Mouse (Mus musculus) hindbrain, postnatal 0 days (tissue): ENCODE measurements around the gene Speer4d. TPM values are rescaled to one million over a fixed set of nuclear protein-coding genes. Genes with fewer than 3 reads are reported as not detected.
"Not testable (repeated sequence)": the region's sequence is repeated elsewhere in the genome, so short reads cannot be mapped to it uniquely, and the experiment has no call there.

Experiments used
- ATAC-seq: fragments of 200-750 bp; cut with Nextera tagmentation; 2 replicates; pipeline ENCODE4 v1.8.0; 2017; ENCODE audit warnings: mild to moderate bottlenecking, moderate TSS enrichment, moderate library complexity
- DNase-seq: peaks from one replicate; pipeline ENCODE4 v3.0.0-alpha.2; 2015; ENCODE audit warnings: low spot score
- H3K27ac ChIP-seq: fragments of 300-500 bp; sonication (generic); 2 replicates; pipeline ENCODE4 v1.5.1; 2014; ENCODE audit warnings: mild to moderate bottlenecking
- H3K27me3 ChIP-seq: fragments of 300-500 bp; sonication (generic); 2 replicates; pipeline ENCODE4 v1.6.1; 2014; ENCODE audit warnings: low read length, mixed read lengths; ENCODE audit not compliant: insufficient read depth
- H3K36me3 ChIP-seq: fragments of 300-500 bp; sonication (generic); 2 replicates; pipeline ENCODE4 v1.6.1; 2014; ENCODE audit warnings: low read length, mixed read lengths; ENCODE audit not compliant: insufficient read depth
- H3K4me1 ChIP-seq: fragments of 300-500 bp; sonication (generic); 2 replicates; pipeline ENCODE4 v1.6.1; 2014; ENCODE audit warnings: antibody characterized with exemption, low read length, mixed read lengths; ENCODE audit not compliant: insufficient read depth
- H3K4me2 ChIP-seq: fragments of 300-500 bp; sonication (generic); 2 replicates; pipeline ENCODE4 v1.6.1; 2014; ENCODE audit warnings: low read depth, mild to moderate bottlenecking, low read length, moderate library complexity, mixed read lengths
- H3K4me3 ChIP-seq: fragments of 300-500 bp; sonication (generic); 2 replicates; pipeline ENCODE4 v1.5.1; 2014; ENCODE audit warnings: low read length
- H3K9ac ChIP-seq: fragments of 300-500 bp; sonication (generic); replicated peaks from 2 replicates; pipeline ENCODE4 v1.6.1; 2014; ENCODE audit warnings: mild to moderate bottlenecking, low read length, moderate library complexity, mixed read lengths
- H3K9me3 ChIP-seq: fragments of 300-500 bp; sonication (generic); 2 replicates; pipeline ENCODE4 v1.6.1; 2016; ENCODE audit warnings: low read length, mixed read lengths
- CTCF ChIP-seq: IDR thresholded peaks from 2 replicates; pipeline ENCODE4 v1.5.1; 2016; ENCODE audit warnings: antibody characterized with exemption, control low read depth, low read depth
- WGBS: fragments of 180-500 bp; shearing (Covaris S2); extraction: QIAGEN DNeasy Blood & Tissue Kit; methylation state at CpG from one replicate; pipeline ENCODE4 v1.1.7; 2014; 5-methylcytosine and 5-hydroxymethylcytosine counted together
- polyA plus RNA-seq: library from polyadenylated mRNA; unstranded; fragments of >200 nt; fragmentation: Nextera tagmentation; extraction: Ambion mirVana; gene quantifications from 2 replicates; pipeline ENCODE4 v1.2.1, GENCODE M21; 2015
- total RNA-seq: library from RNA; depleted of rRNA; stranded (reverse); fragments of >200 nt; gene quantifications from 2 replicates; pipeline ENCODE4 v1.2.3, GENCODE M21; 2014

Gene Speer4d
- total and polyA plus RNA-seq, 2 experiments from 2014 or later: not detected

- TF ChIP-seq CTCF: peak; percentile 46
- H3K4me1 ChIP-seq, H3K9me3 ChIP-seq, ATAC-seq, H3K9ac ChIP-seq, H3K27ac ChIP-seq, H3K36me3 ChIP-seq, H3K4me2 ChIP-seq, H3K4me3 ChIP-seq, H3K27me3 ChIP-seq: not testable (repeated sequence)
- WGBS: 1% methylated on average over 1 of the region's 1 CpGs
- peak; percentile 58 for DNase-seq
Observed at GRCm38 (mm10) chr5:15610695-15611094, 8.2 kb upstream of the Speer4d start.

DNA sequence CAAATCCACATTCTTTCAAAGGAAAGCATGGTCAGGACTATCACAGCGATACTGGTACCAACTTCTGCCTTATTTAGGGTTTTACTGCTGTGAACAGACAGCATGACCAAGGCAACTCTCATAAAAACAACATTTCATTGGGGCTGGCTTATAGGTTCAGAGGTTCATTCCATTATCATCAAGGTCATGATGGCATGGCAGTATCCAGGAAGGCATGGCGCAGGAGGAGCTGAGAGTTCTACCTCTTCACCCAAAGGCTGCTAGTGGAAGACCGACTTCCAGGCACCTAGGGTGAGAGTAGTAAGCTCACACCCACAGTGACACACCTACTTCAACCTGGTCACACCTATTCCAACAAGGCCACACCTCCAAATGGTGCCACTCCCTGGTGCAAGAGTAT lies 2.7 kb upstream of the Speer4d start:
- H3K27me3 ChIP-seq, H3K4me3 ChIP-seq, H3K4me1 ChIP-seq, H3K27ac ChIP-seq, H3K9ac ChIP-seq, H3K4me2 ChIP-seq, H3K36me3 ChIP-seq, H3K9me3 ChIP-seq, ATAC-seq, DNase-seq: not testable (repeated sequence)
- 74% methylated on average over 3 of the region's 3 CpGs for WGBS

- H3K4me2 ChIP-seq, H3K4me3 ChIP-seq, H3K36me3 ChIP-seq, H3K4me1 ChIP-seq, H3K9me3 ChIP-seq, DNase-seq, H3K27me3 ChIP-seq, H3K9ac ChIP-seq, ATAC-seq, H3K27ac ChIP-seq: not testable (repeated sequence)
- WGBS: 40% methylated on average over 1 of the region's 1 CpGs
Observed at GRCm38 (mm10) chr5:15628136-15628535, 9.3 kb downstream of the Speer4d start.

DNA sequence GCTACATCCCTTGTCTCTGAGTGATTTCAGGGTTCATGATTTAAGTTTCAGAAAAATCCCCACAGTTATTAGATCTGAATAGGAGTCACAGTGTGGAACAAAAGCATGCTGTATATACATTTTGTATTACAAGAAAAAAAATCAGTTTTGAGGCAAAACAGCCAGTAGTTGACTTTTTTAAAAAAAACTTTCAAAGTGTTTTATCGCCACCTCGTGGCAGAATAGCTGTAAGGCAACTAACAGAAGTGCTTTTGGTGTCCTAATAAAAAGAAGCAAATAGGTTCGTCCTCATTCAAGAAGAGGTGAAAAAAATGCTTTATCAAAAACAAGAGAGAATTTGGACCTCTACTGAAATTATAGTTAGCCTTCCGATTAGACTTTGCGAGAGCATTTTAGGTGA lies 11.2 kb downstream of the Speer4d start:
- H3K9ac ChIP-seq, H3K4me2 ChIP-seq, H3K27me3 ChIP-seq, H3K4me3 ChIP-seq, H3K27ac ChIP-seq, H3K9me3 ChIP-seq, H3K4me1 ChIP-seq, ATAC-seq, H3K36me3 ChIP-seq: not testable (repeated sequence)
- peak; percentile 43 for DNase-seq
- TF ChIP-seq CTCF: peak; percentile 43
- WGBS: 30% methylated on average over 5 of the region's 5 CpGs

DNA sequence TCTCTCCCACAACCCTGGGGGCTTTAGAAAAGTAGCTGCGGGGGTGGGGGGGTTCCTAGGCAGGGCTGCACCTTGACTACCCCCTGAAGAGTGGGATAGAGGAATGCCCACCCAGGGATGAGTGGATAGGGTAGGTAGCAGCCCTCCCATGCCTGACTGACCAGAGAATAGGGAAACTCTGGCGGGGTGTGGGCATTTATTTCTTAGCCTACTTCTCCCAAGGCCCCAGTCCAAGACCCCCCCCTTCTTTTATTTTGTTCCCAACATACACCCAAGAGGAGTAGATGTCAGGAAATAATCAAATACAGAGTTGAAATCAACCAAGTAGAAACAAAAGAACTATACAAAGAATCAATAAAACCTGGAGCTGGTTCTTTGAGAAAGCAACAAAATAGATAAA lies 18.8 kb downstream of the Speer4d start:
- not testable (repeated sequence) for H3K36me3 ChIP-seq, H3K27me3 ChIP-seq, H3K27ac ChIP-seq, H3K9ac ChIP-seq, ATAC-seq, H3K9me3 ChIP-seq, H3K4me2 ChIP-seq, DNase-seq, H3K4me3 ChIP-seq, H3K4me1 ChIP-seq
- 66% methylated on average over 2 of the region's 2 CpGs for WGBS

- not testable (repeated sequence) for H3K36me3 ChIP-seq, H3K9ac ChIP-seq, ATAC-seq, H3K4me3 ChIP-seq, H3K4me1 ChIP-seq, H3K27me3 ChIP-seq, H3K27ac ChIP-seq, H3K9me3 ChIP-seq, H3K4me2 ChIP-seq
- peak; percentile 16 for DNase-seq
- peak; percentile 43 for TF ChIP-seq CTCF
- 32% methylated on average over 6 of the region's 6 CpGs for WGBS
Observed at GRCm38 (mm10) chr5:15645707-15646106, 26.8 kb downstream of the Speer4d start.

DNA sequence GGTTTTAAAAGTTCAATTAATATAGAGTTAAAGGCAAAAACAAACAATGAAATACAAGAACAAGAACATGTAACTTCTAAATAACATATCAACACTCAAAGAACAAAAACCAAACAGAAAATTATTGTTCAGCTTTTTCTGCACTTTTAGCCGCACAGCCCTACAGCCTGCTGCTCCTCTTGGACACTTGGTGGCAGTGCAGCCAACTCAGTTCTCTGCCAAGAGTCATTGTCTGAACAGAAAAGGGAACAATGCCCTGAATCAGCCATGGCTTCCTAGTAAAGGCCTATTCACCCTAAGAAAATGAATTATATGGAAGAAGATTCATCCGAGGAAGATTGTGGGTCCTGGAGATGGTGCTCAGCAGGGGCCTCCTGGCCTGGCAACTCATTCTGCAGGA lies 33.5 kb downstream of the Speer4d start:
- WGBS: 58% methylated on average over 2 of the region's 2 CpGs
- H3K36me3 ChIP-seq, H3K27me3 ChIP-seq, H3K4me2 ChIP-seq, H3K27ac ChIP-seq, ATAC-seq, H3K9ac ChIP-seq, H3K9me3 ChIP-seq, H3K4me1 ChIP-seq, H3K4me3 ChIP-seq: not testable (repeated sequence)
- TF ChIP-seq CTCF: peak; percentile 39
- peak; percentile 40 for DNase-seq

DNA sequence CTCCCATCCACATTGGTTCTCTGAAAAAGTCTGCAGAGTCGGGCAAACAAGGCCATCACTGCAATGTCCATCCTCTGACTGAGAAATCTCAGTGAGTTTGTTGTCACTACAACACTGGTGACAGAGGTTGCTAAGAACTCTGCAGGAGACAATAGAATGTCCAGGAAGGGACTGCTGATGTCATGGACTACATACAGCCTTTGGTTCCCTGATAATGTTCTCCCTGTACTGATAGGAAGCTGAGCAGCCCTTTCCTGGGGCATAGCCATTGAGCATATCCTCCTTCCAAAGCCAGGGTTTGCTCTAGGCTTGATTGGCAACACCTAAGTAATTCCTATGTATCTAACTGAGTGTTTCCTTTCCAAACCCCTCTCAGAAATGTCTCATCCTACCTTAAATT lies 38.1 kb downstream of the Speer4d start, which contains the start of gene 4930572O03Rik:
4930572O03Rik (minus strand) TSS at position 101 of the 400 bp plus-strand sequence.
- H3K9ac ChIP-seq, H3K4me1 ChIP-seq, DNase-seq, H3K27me3 ChIP-seq, H3K27ac ChIP-seq, H3K36me3 ChIP-seq, H3K4me3 ChIP-seq, H3K4me2 ChIP-seq, H3K9me3 ChIP-seq, ATAC-seq: not testable (repeated sequence)
- 68% methylated on average over 1 of the region's 1 CpGs for WGBS

GRCm38 (mm10) chr5:15663847-15664246 lies 45.0 kb downstream of the Speer4d start:
- H3K9me3 ChIP-seq, H3K27ac ChIP-seq, DNase-seq, H3K36me3 ChIP-seq, H3K4me3 ChIP-seq, H3K9ac ChIP-seq, ATAC-seq, H3K4me1 ChIP-seq, H3K27me3 ChIP-seq, H3K4me2 ChIP-seq: not testable (repeated sequence)
- WGBS: 76% methylated on average over 7 of the region's 7 CpGs

DNA sequence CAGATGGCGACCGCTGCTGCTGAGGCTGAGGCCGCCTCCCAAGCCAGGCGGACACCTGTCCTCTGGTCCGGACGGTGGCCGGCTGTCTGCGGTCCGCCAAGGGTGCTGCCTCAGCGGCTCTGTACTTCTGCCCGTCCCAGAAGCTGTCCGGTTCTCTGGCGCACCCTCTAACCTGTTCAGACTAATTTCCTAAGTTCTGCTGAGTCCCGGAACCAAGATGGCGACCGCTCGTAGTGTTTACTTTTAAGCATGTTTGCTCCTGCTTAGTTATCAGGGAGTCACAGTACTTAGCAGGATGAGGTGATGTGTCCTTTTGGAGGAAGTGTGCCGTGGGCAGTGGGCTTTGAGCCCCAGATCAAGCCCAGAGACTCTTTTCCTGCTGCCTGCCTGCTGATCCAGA lies 51.9 kb downstream of the Speer4d start:
- WGBS: 88% methylated on average over 7 of the region's 18 CpGs
- DNase-seq: peak; percentile 1
- H3K27me3 ChIP-seq, H3K9ac ChIP-seq, H3K4me3 ChIP-seq, H3K4me2 ChIP-seq, H3K36me3 ChIP-seq, ATAC-seq, H3K4me1 ChIP-seq, H3K9me3 ChIP-seq, H3K27ac ChIP-seq: not testable (repeated sequence)
